Mouse (Mus musculus) hindlimb bud, embryonic 11.5 days (tissue): Measurements from ENCODE around the gene Fam89b.

Experiments used
- DNase-seq: peaks from one replicate; pipeline ENCODE4 v3.0.0-alpha.2; 2012; ENCODE audit warnings: low read depth, low spot score; ENCODE audit errors: extremely low spot score

Gene Fam89b

DNA sequence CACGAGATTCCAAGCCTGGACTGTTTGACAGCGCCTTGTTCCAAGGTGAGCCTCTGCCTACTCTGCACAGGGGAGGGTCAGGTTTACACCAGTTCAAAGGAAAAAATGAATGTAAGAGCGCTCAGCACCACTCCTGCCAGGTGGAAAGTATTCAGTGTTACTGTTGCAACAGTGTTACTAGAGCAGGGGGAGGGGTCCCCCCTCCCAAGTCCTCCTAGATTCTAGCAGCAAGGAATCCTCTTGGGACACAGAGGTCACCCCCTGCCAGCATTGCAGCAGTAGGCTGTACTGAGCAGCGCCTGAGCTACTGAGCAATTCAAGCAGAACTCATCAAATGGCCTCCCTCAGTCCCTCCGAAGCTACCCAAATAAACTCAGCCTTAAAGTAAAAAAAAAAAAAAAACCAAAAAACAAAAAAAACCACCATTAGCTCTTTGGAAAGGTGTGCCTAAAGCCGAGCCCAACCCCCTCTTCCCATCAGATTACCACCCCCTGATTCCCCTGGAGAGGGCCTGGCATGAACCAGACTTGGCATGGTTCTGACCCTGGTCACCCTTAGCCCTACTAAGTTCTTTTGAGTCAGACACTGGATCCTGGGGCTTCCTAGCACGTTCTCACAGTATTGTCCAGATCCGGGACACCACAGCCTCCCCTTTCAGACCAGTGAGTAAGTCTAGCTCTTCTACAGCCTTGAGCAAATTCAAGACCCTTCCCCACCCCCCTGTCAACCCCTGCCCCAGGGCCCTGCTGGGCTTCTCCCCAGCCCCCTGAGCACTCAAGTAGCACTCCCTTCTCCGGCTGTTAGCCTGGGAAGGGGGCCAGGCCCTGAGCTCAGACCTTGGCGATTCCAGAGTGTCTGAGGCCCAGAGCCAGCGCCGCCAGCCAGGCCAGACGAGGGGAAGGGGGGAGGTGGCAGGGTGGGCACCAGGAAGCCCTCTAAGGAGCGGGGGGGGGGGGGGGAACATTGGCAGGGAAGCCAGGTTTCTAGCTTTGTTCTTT lies 11.2 kb upstream of the Fam89b start, which contains the start of gene Ltbp3:
Gene Ltbp3 (plus strand): TSS at position 585 of the 998 bp plus-strand sequence.
- no peak for DNase-seq

DNA sequence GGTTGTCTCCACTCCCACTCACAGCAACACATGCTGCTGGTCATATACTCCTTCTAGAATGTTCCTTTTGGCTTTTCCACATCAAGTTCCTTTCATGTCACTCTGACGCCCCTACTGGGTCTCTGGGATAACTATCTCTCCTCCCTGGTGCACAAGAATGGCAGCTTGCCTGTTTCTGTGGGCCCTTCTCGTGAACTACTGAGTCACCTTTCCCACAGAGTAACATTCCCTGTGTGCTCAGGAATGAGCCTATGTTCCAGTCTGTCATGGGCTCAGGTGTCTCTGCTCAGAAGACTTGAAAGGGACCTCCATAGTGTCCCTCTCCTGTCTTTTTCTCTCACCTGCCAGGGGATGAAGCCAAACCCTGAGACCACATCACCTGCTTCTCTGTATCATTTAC lies 10.0 kb upstream of the Fam89b start:
- no peak for DNase-seq

DNA sequence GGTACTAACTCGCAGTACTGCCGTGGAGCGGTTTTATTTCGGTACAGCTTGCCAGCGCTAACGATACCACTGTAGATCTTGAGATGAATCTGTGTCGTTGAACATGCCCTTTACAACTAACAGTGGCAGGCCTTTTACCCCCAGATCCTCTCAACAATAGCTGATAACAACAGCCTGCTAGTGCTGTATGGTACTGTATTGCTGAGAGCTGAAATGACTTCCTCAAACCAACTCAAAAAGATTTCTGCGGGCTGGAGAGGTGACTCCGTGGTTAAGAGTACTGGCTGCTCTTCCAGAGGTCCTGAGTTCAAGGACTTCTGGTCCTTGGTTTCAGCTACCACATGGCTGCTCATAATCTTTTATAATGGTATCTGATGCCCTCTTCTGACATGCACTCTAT lies 4.9 kb upstream of the Fam89b start:
- no peak for DNase-seq

DNA sequence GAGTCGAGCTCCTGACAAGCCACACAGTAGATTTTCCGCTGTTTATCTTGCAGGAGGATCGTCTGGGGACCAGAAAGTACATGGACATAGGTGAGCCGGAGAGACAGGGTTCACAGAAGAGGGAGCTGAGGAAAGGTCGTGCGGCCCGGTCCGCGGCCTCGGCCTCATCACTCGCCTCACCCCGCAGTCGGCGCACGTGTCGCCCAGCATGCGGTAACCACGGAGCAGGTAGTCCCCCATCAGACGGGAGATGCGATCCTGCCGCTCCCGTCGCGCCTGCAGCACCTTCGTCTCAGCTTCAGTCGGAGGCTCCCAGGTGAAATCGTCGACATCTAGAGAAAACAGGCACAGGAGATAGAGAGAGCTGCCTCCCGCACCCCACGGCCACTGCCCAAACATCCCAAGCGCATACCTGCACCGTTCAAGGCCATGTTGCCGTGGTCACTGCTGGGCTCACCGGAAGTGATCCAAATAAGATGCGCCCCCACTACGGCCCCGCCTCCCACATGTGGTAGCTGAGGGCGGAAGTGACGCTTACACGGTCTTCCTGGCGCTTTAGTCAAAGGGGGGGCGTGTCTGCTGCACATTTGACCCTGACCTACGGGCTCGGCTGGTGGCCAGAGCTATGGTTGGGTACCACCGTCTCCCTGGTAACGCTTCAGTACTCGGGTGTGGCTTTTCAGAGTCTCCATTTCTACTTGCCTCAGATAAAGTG lies 2.0 kb upstream of the Fam89b start:
- DNase-seq: peak; percentile 79

DNA sequence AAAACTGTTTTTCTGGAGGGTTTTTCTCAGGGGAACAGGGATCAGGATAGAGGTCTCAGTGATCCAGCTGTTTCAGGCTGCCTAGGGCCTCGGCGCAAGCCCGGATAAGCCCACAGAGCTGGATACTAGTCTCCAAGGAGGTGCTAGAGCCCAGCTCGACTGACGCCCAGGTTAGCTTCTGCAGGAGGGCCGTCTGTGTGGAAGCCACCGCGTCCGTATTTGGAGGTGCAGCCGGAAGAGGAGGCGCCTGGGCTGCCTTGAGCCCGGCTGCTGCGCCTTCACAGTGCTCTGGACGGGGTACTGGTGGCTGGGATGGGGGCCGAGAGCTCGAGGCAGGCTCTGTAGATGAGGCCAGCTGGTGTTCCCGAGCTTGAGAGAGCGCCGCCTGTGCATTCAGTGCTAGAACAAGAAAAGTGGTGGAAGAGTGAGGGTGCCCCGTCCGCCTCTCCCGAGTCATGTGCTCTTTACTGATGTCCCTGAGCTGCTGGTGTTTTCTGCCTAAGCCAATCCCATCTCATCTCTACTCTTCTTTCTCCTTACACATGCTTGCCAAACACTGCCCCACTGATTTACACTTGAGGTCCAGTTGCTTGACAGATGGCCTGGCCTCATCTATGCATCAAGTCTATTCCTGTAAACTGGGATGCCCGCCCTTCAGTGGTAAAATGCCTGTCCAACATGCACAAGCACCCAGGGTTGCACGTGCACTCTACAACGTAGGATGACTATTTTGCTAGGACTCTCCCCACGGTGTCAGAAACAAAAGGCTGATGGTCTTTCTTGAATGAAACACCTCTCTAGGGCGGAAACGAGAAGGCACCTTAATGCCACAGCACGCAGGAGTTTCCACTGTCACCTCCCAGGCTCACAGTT lies 1.1 kb upstream of the Fam89b start:
- no peak for DNase-seq

DNA sequence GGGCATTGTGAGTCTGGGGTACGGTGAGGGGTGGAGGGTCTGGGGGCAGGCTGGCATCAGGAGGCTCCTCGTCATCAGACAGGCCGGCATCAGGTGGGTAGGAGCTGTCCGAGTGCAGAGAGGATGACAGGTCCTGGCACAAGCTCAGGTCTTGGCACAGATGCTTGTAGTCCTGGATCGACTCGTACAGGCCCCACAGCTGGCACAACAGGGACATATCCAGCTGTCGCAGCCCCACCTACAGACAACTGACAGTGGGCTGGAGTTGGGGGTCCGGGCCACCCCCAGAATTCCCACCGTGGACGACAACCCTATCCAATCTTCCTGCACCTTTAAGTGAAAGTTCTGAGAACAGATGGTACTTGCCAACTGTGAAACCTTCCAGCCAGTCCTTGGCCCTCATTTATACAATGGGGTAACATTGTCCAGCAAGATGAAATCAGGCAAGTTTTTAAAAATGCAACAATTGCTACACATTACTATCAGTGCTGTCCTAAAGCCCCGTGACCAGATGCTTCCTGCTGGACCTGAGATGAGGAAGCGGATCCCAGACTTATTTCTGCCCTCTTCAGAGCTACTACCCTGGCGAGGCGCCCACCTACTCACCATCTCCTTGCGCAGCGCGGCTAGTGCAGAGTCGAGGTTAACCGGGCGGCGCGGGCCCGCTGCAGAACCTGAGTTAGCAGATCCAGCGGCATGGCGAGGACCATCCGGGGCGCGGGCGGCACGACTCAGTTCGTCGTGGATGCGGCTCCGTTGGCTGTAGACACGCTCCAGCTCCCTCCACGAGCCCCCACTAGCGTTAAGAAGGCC lies 616 bp downstream of the Fam89b start:
- DNase-seq: no peak

DNA sequence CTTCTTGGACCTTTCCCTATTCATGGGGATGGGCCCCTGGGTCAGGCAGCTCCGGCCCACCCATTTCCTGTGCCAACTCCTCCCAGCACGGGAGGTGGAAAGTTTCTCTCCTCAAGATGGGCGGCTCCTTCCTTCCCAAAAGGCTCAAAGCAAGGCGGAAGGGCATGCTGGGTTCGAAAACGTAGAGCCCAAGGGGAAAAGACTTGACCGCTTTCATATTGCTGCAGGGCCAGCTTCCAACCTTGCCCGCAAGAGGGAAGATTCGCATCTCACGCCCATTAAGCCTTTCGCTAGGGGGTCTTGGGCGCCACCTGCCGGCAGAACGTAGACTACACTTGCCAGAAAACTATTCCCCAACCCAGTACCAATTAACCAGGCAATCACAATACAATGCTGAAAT lies 1.8 kb downstream of the Fam89b start:
- DNase-seq: peak; percentile 64

DNA sequence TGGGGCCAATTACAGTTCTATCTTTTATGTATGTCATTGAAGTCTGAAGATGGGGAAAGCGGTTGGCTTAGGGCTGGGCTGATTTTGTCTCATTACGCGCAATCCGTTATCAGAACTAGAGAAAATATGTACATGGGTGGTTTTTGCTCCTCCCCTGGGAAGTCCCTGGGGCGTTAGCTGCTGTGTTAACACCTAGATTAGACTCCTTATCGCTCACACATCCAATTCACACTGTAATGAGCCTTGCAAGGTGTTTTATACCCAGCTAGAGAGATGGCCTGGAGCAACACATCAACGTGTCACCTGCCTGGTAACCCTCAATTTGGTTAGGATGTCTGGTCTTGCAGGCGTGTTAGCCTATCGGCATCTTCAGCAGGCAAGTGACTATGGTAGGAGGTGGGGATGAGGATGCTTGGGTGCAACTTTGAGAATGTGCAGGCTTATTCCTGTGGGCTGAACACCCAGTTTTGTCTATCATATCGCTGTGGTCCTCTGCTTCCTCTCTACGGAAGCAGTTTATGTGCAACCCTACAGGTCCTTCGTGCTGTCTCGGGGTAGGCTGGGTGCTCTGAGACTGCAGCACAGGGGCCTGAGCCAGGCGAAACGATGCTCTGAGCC lies 2.4 kb downstream of the Fam89b start:
- DNase-seq: no peak

DNA sequence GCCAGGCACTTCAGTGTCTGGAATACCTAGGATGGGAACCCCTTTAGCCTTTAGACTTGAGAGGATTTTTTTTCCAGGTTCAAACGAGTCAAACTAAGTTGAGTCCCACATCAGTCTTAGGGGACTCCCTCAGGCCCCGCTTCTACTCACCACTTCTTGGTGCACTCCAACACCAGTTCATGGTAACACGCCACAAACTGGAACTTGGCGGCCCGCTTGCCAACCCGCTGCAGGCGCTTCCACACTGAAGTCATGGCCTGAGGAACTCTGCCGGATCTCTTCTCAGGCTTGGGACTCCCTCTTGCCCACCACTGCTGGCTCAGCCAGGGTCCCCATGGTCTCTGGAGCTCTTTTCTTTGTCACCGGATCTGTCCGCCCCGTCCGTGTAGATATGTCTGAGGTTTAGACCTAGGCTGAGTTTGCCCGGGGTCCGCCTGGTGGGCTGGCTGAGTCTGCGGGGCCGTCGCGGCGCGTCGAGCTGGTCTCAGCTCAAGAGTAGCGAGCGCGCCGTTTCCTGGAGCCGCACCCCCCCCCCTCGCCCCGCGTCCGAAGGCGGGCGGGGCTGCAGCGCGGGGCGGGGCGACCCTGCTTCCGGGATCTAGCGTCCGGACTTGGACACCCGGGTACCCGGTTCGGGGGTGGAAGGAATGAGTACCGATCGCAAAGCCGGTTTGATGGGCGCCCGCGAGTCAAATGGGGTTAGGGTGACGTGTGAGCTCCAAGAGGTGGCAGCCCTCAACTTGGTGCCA lies 3.5 kb downstream of the Fam89b start, which contains the start of gene Ehbp1l1:
Gene Ehbp1l1 (minus strand): TSS at position 551 of the 749 bp plus-strand sequence.
- no peak for DNase-seq

DNA sequence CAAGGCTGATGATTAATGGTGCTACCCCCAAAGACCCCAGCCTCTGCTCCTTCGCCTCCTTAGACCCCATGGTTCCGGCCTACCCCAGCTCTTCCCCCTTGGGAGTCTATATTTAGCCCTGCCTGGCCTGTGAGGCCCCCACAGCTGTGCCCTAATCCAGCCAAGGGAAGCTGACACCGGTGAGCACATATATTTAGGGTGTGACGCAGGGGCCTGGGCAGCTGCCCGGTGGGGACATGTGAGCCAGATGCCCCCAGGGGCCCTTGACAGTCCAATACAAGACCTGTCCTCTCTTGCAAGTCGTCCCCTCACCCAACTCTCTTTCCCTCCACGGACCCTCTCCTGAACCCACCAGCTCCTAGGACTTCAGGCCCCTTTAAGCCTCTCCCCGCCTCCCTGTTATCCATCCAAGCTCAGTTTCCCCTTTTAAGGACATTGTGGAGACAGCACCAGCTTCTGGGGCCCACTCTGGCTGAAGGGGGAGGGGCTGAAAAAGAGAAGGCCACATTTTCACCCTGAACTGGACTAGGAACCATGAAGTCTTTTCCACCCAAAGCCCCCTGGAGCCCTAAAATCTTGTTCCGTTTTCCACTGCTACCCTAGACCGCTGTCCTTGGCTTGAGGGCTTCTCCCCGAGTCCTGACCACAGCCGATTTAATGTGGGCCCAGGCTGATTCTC lies 4.3 kb downstream of the Fam89b start:
- no peak for DNase-seq

DNA sequence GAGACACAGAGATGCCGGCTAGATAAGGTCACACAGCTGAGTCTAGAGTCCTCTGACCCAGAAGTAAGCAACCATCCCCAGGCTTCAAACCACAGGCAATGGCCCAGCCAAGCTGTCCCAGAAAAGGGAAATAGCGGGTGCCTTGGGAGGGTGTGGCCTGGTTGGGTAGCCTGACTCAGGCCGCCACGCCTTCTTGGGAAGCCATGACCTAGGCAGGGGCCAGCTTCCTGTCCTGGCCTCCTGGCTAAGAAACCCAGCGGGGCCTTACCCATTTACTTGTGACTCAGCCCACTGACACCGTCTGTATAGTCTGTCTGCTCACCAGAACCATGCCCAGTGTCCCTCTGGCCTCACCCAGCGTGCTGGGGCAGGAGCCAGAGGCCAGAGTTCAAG lies 4.9 kb downstream of the Fam89b start:
- DNase-seq: no peak

DNA sequence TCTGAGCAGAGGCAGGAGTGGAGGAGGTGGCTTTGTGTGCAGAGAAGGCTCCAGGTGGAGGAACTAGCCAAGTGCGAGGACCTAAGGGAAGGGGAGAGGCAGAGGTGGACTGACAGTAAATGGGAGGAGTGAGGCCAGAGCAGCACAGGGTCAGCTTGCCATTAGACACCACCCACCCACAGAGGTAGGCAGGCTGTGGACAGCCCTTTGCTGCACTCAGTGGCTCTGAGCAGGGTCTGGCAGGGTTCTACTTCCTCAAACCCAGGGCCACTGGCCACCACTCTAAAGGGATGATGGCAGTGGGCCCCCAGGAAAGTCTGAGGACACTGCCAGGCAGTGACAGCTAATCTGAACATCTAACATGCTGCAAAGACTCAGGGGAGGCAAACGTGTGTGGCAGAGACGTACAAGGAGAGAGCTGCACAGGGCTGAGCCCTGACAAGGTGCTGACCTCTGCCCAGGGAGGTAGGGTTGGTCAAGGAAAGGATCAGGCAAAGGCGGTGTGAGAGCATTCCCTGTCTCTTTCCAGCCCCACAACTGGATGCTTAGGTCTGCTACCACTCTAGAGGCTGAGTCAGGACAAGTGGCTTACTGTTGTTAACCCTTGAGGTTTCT lies 5.4 kb downstream of the Fam89b start:
- no peak for DNase-seq

DNA sequence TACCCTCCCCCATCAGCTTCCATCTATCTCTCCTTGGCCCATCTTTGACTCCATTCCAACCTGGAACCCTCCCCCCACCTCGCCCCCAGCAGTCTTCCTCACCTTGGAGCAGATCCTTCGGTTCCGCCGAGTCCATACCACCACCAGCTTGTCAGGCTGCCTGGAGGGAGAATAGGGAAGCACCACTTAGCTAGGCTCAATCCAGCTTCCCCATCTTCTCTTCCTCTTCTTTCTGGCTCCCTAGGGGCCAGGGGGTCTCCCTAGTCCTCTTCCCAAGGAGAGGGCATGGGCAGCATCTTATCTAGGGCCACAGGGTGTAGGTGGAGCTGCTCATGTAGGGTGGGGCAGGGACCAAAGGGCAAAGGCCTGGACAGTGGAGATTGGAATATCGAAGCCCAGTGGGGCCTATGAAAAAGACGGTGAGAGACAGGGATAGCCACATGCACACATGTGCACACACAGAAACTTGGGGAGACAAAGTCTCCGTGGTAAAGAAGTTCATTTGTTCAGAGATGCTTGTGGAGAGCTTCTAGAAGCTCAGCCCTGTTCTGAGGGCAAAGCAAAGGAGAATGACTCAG lies 6.5 kb downstream of the Fam89b start:
- no peak for DNase-seq

DNA sequence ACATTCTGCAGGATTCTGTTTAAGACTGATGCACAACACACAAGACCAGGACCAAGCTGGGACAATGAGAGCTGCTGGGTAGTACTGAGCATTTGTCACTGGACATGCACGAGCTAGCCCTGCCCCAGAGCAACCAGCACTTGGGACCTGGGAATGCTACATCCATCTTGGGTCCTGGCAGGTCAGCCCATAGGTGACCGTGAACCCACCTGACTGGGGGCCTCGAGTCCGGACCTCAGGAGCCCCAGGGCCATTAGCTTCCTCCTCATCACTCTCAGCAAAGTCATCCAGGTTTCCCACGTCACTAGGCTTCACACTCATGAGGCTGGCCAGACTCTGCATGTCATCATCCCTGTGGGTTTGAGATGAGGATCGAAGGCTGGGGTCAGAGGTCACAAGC lies 8.2 kb downstream of the Fam89b start:
- DNase-seq: no peak

DNA sequence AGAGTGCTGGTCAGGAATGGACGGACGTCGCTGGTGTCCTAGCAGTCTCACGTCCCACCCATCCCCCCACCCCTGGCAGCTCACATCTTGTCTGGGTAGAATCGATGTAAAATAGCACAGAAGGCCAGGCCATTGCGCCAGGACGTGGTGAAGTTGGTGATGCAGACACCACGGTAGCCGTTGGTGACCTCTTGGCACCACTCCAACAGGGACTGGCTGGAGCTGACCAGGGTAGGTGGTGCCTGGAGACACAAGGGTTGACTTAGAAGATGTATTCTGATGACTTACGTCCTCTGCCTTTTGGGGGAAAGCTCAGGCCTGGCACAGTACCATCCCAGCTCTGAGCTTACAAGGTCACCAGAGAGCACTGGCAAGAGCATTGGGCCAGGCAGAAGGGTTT lies 12.5 kb downstream of the Fam89b start:
- no peak for DNase-seq

DNA sequence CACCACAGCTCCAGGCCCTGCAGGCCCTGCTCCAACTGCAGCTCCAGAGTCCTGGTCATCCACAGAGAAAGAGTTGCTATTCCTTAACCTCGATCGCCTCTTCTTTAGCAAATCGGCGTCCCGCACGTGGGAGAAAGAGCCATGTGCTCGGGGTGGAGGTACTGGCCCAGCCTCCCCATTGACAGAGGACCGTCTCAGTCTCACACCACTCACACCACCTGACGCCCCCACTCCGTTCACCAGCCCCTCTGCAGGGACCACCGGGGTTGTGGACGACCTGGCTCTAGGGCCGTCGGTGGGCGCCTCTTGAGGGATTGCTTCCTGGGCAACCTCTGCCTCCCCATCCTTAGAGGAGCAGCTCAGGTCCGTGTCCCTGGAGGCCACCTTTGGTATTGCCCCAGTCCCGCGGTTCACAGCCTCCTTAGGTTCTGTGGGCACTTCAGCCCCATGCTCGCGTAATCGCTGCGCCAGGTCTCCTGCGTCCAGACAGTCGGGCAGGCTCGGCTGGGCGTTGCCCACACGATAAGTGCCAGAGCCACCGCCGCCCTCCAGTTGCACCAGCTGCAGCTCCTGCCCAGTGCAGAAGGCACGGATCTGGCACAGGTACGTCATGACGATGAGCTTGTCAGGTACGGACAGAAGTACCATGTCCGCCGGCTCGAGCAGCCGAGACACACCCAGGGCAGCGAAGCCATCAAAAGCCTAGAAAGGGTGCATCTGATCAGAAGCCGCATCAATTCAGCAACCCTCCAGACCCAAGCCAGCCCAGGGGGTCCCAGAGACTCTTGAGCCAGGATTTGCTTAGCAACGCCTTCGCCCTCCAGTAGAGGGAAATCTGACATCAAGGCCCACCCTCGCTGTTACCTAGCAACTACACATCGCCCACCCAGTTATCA lies 13.4 kb downstream of the Fam89b start:
- no peak for DNase-seq

DNA sequence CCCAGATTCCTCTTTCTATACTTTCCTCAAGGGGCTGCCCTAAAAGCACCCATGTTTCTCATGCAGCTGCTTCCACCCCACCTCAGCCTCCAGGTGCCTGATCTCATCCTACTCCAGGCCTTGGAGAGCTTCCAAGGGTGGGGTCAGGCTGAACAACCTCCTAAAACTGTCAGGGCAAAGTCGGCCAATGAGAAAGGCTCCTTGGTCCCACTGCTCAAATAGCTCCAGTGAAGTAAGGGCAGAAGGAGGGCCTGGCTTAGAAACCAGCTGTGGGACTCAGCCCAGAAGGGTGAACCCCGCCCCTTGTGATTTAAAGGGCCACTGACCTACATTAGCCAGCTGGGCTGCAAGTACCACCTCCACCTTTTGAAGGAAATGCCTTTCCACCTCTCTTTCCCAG lies 15.7 kb downstream of the Fam89b start:
- no peak for DNase-seq
